Mouse (Mus musculus): Measurements from ENCODE around the gene Olfr418.
"Not testable (repeated sequence)": the region's sequence is repeated elsewhere in the genome, so short reads cannot be mapped to it uniquely, and the experiment has no call there.

DNA sequence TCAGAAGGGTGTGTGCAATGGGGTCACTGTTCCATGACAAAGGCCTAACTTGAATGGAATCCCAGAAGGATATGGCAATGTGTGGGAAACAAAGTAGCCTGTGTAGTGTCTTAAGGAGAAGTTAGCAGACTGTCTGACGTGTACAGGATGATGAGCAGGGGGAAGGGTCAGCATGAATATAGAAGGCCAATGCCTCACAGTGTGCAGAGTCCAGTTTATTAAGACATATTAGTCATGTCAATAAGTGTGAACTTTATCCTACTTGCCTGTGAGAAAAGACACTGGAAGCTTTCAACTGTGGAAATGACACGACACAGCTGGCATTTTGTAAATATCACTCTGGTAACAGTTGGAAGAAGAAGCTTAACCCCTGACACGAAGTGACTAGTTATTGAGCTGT lies 37.0 kb downstream of the Olfr418 start:
- not testable (repeated sequence) for TF ChIP-seq CTCF (IDR thresholded peaks at IDR 0.05); EP300 (IDR thresholded peaks at IDR 0.05; ENCODE audit: insufficient read depth, low read depth, low read length)
